Mouse (Mus musculus) limb, embryonic 14.5 days (tissue): ENCODE measurements at regions not wholly inside any gene's neighbourhood (a gene's known extent, or its start where the extent isn't known, plus 50 kb on each side); places are given as distances from the start of the nearest gene placed in this dataset.

Source experiments
- ATAC-seq: fragments of 200-750 bp; cut with Nextera tagmentation; 2 replicates; pipeline ENCODE4 v1.8.0; 2017; ENCODE audit warnings: low read depth, moderate number of reproducible peaks, moderate TSS enrichment; ENCODE audit not compliant: low FRiP score
- DNase-seq: peaks from one replicate; pipeline ENCODE4 v3.0.0-alpha.2; 2015; ENCODE audit warnings: low spot score
- H3K27ac ChIP-seq: fragments of 300-500 bp; sonication (generic); replicated peaks from 2 replicates; pipeline ENCODE4 v1.5.1; 2014; ENCODE audit warnings: low read depth, mild to moderate bottlenecking, low read length, moderate library complexity, mixed read lengths
- H3K27me3 ChIP-seq: fragments of 300-500 bp; sonication (generic); 2 replicates; pipeline ENCODE4 v1.6.1; 2014; ENCODE audit warnings: low read length, mixed read lengths; ENCODE audit not compliant: control insufficient read depth, insufficient read depth
- H3K36me3 ChIP-seq: fragments of 300-500 bp; sonication (generic); 2 replicates; pipeline ENCODE4 v1.6.1; 2014; ENCODE audit warnings: mild to moderate bottlenecking, low read length, moderate library complexity, mixed read lengths; ENCODE audit not compliant: control insufficient read depth, insufficient read depth
- H3K4me1 ChIP-seq: fragments of 300-500 bp; sonication (generic); 2 replicates; pipeline ENCODE4 v1.6.1; 2014; ENCODE audit warnings: antibody characterized with exemption, low read length, mixed read lengths; ENCODE audit not compliant: control insufficient read depth, insufficient read depth
- H3K4me2 ChIP-seq: fragments of 300-500 bp; sonication (generic); replicated peaks from 2 replicates; pipeline ENCODE4 v1.6.1; 2014; ENCODE audit warnings: low read depth, mild to moderate bottlenecking, low read length, moderate library complexity; ENCODE audit not compliant: severe bottlenecking
- H3K4me3 ChIP-seq: fragments of 300-500 bp; sonication (generic); replicated peaks from 2 replicates; pipeline ENCODE4 v1.5.1; 2014; ENCODE audit warnings: low read length
- H3K9ac ChIP-seq: fragments of 300-500 bp; sonication (generic); 2 replicates; pipeline ENCODE4 v1.6.1; 2014; ENCODE audit warnings: mild to moderate bottlenecking, low read depth, low read length, moderate library complexity; ENCODE audit not compliant: severe bottlenecking
- H3K9me3 ChIP-seq: fragments of 300-500 bp; sonication (generic); 2 replicates; pipeline ENCODE4 v1.6.1; 2016; ENCODE audit warnings: low read length; ENCODE audit not compliant: control insufficient read depth
- POLR2A ChIP-seq: fragments of 200-500 bp; IDR thresholded peaks from 2 replicates; pipeline ENCODE4 v1.8.0; 2012; ENCODE audit warnings: inconsistent platforms, mild to moderate bottlenecking, moderate library complexity, borderline replicate concordance; ENCODE audit not compliant: insufficient read depth, insufficient read length; ENCODE audit errors: extremely low read depth
- WGBS: fragments of 180-500 bp; shearing (Covaris S2); extraction: QIAGEN DNeasy Blood & Tissue Kit; methylation state at CpG from one replicate; pipeline ENCODE4 v1.1.7; 2014; 5-methylcytosine and 5-hydroxymethylcytosine counted together

- H3K9me3 ChIP-seq: no peaks in the 10 kb centered on the region
- H3K4me3 ChIP-seq: no peak overlapping the region
- no peak overlapping the region for H3K9ac ChIP-seq
- H3K27me3 ChIP-seq: no peaks in the 10 kb centered on the region
- no peak overlapping the region for H3K4me2 ChIP-seq
- ATAC-seq (no peak), DNase-seq (no peak)
- no peak for TF ChIP-seq POLR2A
- H3K36me3 ChIP-seq: no peaks in the 10 kb centered on the region
- no peak overlapping the region for H3K27ac ChIP-seq
- 83% methylated on average over 1 of the region's 1 CpGs for WGBS
- H3K4me1 ChIP-seq: no peaks in the 10 kb centered on the region
Observed at GRCm38 (mm10) chr4:125266212-125266611, 138.6 kb upstream of the Zc3h12a start.

DNA sequence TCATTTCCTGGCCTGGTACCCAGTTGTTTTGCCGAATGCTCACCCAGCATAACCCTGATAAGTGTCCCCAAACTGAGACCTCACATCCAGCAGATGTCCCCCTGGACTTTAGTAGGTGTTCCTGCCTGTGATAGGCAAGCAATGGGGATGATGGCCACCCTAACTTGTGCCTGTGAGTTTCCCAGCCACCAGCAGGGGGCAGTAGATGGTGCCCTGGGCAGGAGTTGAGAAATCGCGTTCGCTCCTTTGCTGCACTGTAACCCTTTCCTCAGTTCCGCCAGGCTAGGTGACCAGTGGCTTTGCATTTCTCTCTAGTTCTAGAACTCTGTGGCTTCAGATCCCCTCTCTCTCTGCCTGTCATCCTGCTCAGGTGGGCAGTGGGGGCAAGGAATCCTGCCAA is 137.9 kb upstream of the Zc3h12a start:
- no peaks in the 10 kb centered on the region for H3K36me3 ChIP-seq

DNA sequence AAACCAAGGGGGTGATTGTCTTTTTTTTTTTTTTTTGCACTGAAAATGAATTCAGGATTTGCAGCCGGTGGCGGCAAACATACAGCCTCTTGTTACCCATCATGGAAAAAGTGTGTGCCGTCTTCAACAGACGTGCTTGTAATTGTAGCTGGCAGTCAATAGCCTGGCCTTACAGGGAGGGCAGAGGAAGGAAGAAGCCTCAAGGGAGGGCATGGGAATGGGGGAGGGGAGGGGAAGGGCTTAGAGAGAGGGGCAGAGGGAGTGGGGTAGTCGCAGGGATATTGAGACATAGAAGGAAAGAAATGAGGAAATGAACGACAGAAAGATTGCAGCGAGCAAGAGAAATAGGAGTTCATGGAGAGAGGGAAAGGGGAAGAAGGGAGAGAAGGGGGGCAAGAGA is 137.4 kb upstream of the Zc3h12a start:
- Histone ChIP-seq H3K4me1 (no peaks in the 10 kb centered on the region), H3K27ac (no peak overlapping the region), H3K9me3 (no peaks in the 10 kb centered on the region), H3K4me3 (no peak overlapping the region), H3K27me3 (no peaks in the 10 kb centered on the region), H3K36me3 (no peaks in the 10 kb centered on the region), H3K4me2 (no peak overlapping the region), H3K9ac (no peak overlapping the region)
- ATAC-seq (no peak), DNase-seq (no peak)
- TF ChIP-seq POLR2A: no peak
- 43% methylated on average over 7 of the region's 7 CpGs for WGBS

More for the DNA sequence above, 137.9 kb upstream of the Zc3h12a start:
- no peak for DNase-seq
- H3K27ac ChIP-seq: no peak overlapping the region
- no peak overlapping the region for H3K4me3 ChIP-seq
- no peak overlapping the region for H3K4me2 ChIP-seq
- no peaks in the 10 kb centered on the region for H3K4me1 ChIP-seq
- no peaks in the 10 kb centered on the region for H3K27me3 ChIP-seq
- ATAC-seq: no peak
- H3K9ac ChIP-seq: no peak overlapping the region
- TF ChIP-seq POLR2A: no peak
- H3K9me3 ChIP-seq: no peaks in the 10 kb centered on the region
- 8% methylated on average over 5 of the region's 5 CpGs for WGBS

DNA sequence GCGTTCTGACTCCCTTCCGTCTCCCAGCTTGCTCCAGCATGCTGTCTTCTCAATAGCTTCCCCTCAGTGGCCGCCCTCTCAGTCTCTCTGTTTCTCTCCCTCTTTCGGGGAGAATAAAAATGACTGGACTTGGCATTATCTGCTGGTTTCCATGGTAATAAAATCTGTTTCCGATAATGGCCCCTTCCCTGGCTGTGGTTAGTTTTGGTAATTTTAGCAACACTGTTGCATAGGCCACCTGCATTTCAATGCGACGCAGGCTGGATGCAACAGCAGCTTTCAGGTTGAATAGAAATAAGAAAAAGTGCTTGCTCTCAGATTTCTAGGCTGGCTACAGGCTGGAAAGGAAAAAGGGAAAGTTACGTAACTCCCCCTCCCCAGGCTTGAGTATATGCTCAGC is 133.9 kb upstream of the Zc3h12a start:
- TF ChIP-seq POLR2A: no peak

GRCm38 (mm10) chr4:125259306-125259705 is 131.7 kb upstream of the Zc3h12a start:
- H3K9me3 ChIP-seq: no peaks in the 10 kb centered on the region
- ATAC-seq: no peak

More for the DNA sequence above, 133.9 kb upstream of the Zc3h12a start:
- WGBS: 72% methylated on average over 8 of the region's 8 CpGs
- Histone ChIP-seq H3K27me3 (no peaks in the 10 kb centered on the region), H3K4me1 (no peaks in the 10 kb centered on the region), H3K9me3 (no peaks in the 10 kb centered on the region), H3K9ac (no peak overlapping the region), H3K27ac (no peak overlapping the region), H3K4me2 (no peak overlapping the region), H3K4me3 (no peak overlapping the region), H3K36me3 (no peaks in the 10 kb centered on the region)
- DNase-seq (no peak), ATAC-seq (no peak)

DNA sequence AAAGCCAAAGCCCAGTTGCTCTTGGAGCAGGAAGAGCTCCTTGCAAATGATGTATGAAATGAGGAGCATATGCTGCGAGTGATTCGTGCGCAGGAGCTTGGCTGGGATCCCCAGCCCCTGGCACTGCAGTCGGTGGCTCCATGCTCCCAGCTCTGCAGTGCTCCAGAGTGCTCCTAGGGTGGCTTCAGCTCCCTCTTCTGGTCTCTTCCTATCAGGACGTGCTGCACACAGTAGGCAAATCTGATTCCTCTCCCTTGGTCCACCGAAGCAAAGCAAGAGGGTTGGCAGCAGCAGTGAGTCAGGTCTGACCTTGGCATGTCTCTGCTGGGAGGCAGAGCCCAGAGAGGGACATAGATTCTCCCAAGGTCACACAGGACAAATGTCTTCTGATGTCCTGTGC is 130.3 kb upstream of the Zc3h12a start:
- no peaks in the 10 kb centered on the region for H3K4me1 ChIP-seq
- no peaks in the 10 kb centered on the region for H3K9me3 ChIP-seq
- ATAC-seq: no peak
- WGBS: 61% methylated on average over 6 of the region's 6 CpGs
- TF ChIP-seq POLR2A: no peak
- H3K9ac ChIP-seq: no peak overlapping the region
- H3K4me3 ChIP-seq: no peak overlapping the region
- no peak for DNase-seq
- H3K4me2 ChIP-seq: no peak overlapping the region
- H3K27me3 ChIP-seq: no peaks in the 10 kb centered on the region
- H3K36me3 ChIP-seq: no peaks in the 10 kb centered on the region
- no peak overlapping the region for H3K27ac ChIP-seq

More at GRCm38 (mm10) chr4:125259306-125259705, 131.7 kb upstream of the Zc3h12a start:
- no peaks in the 10 kb centered on the region for H3K27me3 ChIP-seq
- H3K4me1 ChIP-seq: no peaks in the 10 kb centered on the region
- no peak for TF ChIP-seq POLR2A
- no peak overlapping the region for H3K9ac ChIP-seq
- no peak overlapping the region for H3K27ac ChIP-seq
- H3K4me2 ChIP-seq: no peak overlapping the region
- no peak for DNase-seq
- 47% methylated on average over 10 of the region's 10 CpGs for WGBS
- H3K4me3 ChIP-seq: no peak overlapping the region
- H3K36me3 ChIP-seq: no peaks in the 10 kb centered on the region
